Mouse (Mus musculus) gastrocnemius, postnatal 14 days (tissue): ENCODE data around the gene St6galnac1. TPM values are rescaled to one million over a fixed set of nuclear protein-coding genes. Genes with fewer than 3 reads are reported as not detected.
A peak's percentile ranks its signal among the peaks of the same experiment; 100 is the strongest.
"Not testable (repeated sequence)": the region's sequence is repeated elsewhere in the genome, so short reads cannot be mapped to it uniquely, and the experiment has no call there.

Experiments used
- DNase-seq: peaks from one replicate; pipeline ENCODE4 v3.0.0; 2021; ENCODE audit warnings: mixed read lengths
- intact Hi-C: fragments of 180-260 bp; cut with DNase I; formaldehyde crosslinking; loops from one replicate; pipeline ENCODE4 v1.15.1; 2025; ENCODE audit warnings: low total_unique reads
- total RNA-seq, 2 experiments: library from RNA; stranded (reverse); gene quantifications; 2 replicates each; pipeline ENCODE4 v1.2.3; 2021

The St6galnac1 gene
- total RNA-seq, 2 experiments from 2014 or later: not detected

- peak; percentile 14 for DNase-seq
- intact Hi-C loops: loop anchor here (5.0 kb wide), 1 partner anchor 152 kb away; no protein-coding TSS in a partner anchor
These were observed 33.6 kb upstream of the St6galnac1 start for GRCm38 (mm10) chr11:116808811-116809395.

GRCm38 (mm10) chr11:116807938-116808606 lies 32.8 kb upstream of the St6galnac1 start:
- peak; percentile 88 for DNase-seq
- intact Hi-C loops: loop anchor here (5.0 kb wide), 1 partner anchor 151 kb away; no protein-coding TSS in a partner anchor

- no peak for DNase-seq
- intact Hi-C loops: loop anchor here (5.0 kb wide), 1 partner anchor 150 kb away; no protein-coding TSS in a partner anchor
These were observed 32.2 kb upstream of the St6galnac1 start for GRCm38 (mm10) chr11:116807526-116807925.

- peak; percentile 13 for DNase-seq
- intact Hi-C loops: loop anchor here (5.0 kb wide), 1 partner anchor 150 kb away; no protein-coding TSS in a partner anchor
These were observed 31.8 kb upstream of the St6galnac1 start for GRCm38 (mm10) chr11:116807116-116807515.

- intact Hi-C loops: loop anchor here (5.0 kb wide), 1 partner anchor 149 kb away; no protein-coding TSS in a partner anchor
- DNase-seq: peak; percentile 52
These were observed 31.1 kb upstream of the St6galnac1 start for GRCm38 (mm10) chr11:116806136-116807071.

GRCm38 (mm10) chr11:116802709-116803108 lies 27.4 kb upstream of the St6galnac1 start:
- intact Hi-C loops: no loop called here
- DNase-seq: no peak

GRCm38 (mm10) chr11:116801106-116801505 lies 25.8 kb upstream of the St6galnac1 start:
- intact Hi-C loops: no loop called here
- DNase-seq: no peak

GRCm38 (mm10) chr11:116799364-116799763 lies 24.1 kb upstream of the St6galnac1 start:
- intact Hi-C loops: no loop called here

GRCm38 (mm10) chr11:116784221-116784620 lies 8.9 kb upstream of the St6galnac1 start:
- intact Hi-C loops: no loop called here
- no peak for DNase-seq

More at GRCm38 (mm10) chr11:116799364-116799763, 24.1 kb upstream of the St6galnac1 start:
- DNase-seq: peak; percentile 16

- DNase-seq: no peak
- intact Hi-C loops: no loop called here
These were observed 7.4 kb upstream of the St6galnac1 start for GRCm38 (mm10) chr11:116782737-116783145.

- no peak for DNase-seq
- intact Hi-C loops: no loop called here
These were observed 2.1 kb downstream of the St6galnac1 start for GRCm38 (mm10) chr11:116773205-116773604.

GRCm38 (mm10) chr11:116769873-116770272 lies 5.4 kb downstream of the St6galnac1 start:
- DNase-seq: no peak
- intact Hi-C loops: no loop called here

GRCm38 (mm10) chr11:116764946-116765345 lies 10.4 kb downstream of the St6galnac1 start:
- DNase-seq: no peak
- intact Hi-C loops: no loop called here

- intact Hi-C loops: no loop called here
- DNase-seq: no peak
These were observed 11.0 kb downstream of the St6galnac1 start for GRCm38 (mm10) chr11:116764346-116764745.

GRCm38 (mm10) chr11:116755191-116755590 lies 20.1 kb downstream of the St6galnac1 start:
- intact Hi-C loops: no loop called here
- DNase-seq: no peak

- DNase-seq: no peak
- intact Hi-C loops: no loop called here
These were observed 21.4 kb downstream of the St6galnac1 start for GRCm38 (mm10) chr11:116753674-116754470.

- no peak for DNase-seq
- intact Hi-C loops: no loop called here
These were observed 25.6 kb downstream of the St6galnac1 start for GRCm38 (mm10) chr11:116749733-116750132.

- DNase-seq, intact Hi-C loops: not testable (repeated sequence)
These were observed 26.6 kb downstream of the St6galnac1 start for GRCm38 (mm10) chr11:116748692-116749091.

- not testable (repeated sequence) for DNase-seq
- intact Hi-C loops: loop anchor here (2.0 kb wide), 1 partner anchor 28 kb away; the partner anchor contains the start of gene St6galnac1
These were observed 28.5 kb downstream of the St6galnac1 start for GRCm38 (mm10) chr11:116746822-116747221.
